Mouse (Mus musculus) erythroblast, embryonic 14.5 days (primary cell): ENCODE results near the gene Rad9b. TPM values are rescaled to one million over a fixed set of nuclear protein-coding genes. Genes with fewer than 3 reads are reported as not detected.

Experiments
- H3K27me3 ChIP-seq: 2 replicates; pipeline ENCODE4 v1.6.1; 2012; ENCODE audit warnings: inconsistent platforms; ENCODE audit not compliant: control insufficient read depth
- H3K36me3 ChIP-seq: 2 replicates; pipeline ENCODE4 v1.6.1; 2012; ENCODE audit warnings: mild to moderate bottlenecking, inconsistent platforms; ENCODE audit not compliant: control insufficient read depth
- H3K4me1 ChIP-seq: 2 replicates; pipeline ENCODE4 v1.6.1; 2012; ENCODE audit warnings: inconsistent platforms; ENCODE audit not compliant: control insufficient read depth
- H3K4me3 ChIP-seq: replicated peaks from 2 replicates; pipeline ENCODE3; 2012; ENCODE audit warnings: moderate library complexity, mild to moderate bottlenecking, inconsistent platforms
- H3K9me3 ChIP-seq: 2 replicates; pipeline ENCODE4 v1.6.1; 2012; ENCODE audit warnings: low read length, inconsistent platforms, mixed read lengths; ENCODE audit not compliant: control insufficient read depth
- GATA1 ChIP-seq: IDR thresholded peaks from 2 replicates; pipeline ENCODE4 v1.6.1; 2012; ENCODE audit warnings: low read length, inconsistent platforms, mixed read lengths
- TAL1 ChIP-seq: IDR thresholded peaks from 3 replicates; pipeline ENCODE4 v1.6.1; 2012; ENCODE audit warnings: low read length, inconsistent platforms, mixed read lengths
- polyA plus RNA-seq: library from polyadenylated mRNA; stranded (reverse); fragments of >175 nt; gene quantifications from 2 replicates; pipeline ENCODE4 v1.2.3, GENCODE M21; 2012

Rad9b gene
- 0.04 TPM in 1 of 2 replicates, not detected in the other for polyA plus RNA-seq

DNA sequence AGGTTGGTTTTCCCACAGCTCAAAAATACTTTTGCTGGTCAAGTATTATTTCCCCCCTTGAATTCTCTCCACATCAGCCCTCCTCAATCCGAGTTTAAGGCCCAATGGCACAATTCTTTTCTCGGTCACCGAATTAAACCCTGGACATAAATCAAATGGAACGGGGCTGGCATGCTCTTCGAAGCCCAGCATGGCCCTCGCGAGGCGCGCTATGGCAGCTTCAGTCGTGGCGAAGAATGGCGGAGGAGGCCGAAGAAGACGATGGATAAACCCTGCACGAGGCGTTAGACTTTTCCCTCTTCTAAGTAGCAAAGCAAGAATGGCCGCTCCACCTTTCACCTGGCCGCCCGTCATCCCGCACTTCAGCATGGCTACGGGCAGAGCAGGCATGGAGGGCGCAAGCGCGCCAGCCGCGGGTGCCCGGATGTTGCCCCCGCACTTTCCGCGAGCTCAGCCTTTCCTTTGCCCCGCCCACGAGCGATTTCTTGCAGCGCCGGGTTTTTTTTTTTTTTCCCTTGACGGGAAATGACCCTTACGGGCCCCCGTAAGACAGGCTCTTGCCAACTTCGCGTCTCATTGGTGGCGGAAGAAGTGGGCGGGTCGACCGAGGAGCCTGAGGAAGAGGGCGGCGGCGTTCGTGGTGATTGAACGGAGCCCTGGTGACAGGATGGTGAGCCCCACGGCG, at the start of gene Rad9b, which contains the start of gene Vps29:
Gene Rad9b, minus strand, starts transcription at position 427 of the 685 bp plus-strand sequence.
Gene Vps29, plus strand, starts transcription at position 563 of the 685 bp plus-strand sequence.
- TF ChIP-seq TAL1 (no peak), GATA1 (no peak)
- peaks cover 25% of the 10 kb centered on the region for H3K4me1 ChIP-seq

DNA sequence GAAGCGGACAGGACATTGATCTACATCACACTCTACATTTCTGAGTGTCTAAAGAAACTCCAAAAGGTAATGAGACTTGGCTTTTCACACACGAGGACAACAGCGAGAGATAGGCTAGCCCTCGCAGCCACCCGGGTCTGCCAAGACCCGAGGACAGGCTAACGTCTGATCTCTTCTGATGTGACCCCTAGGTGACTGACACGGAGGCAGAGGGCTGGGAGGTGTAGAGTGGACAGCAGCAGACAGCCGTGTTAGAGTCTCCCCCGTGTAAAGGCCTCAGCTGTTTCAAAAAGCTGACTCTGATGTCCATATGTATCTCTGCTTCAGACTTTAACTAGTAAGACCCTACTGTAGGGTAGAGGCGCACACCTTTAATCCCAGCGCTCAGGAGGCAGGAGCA, 49.3 kb upstream of the Rad9b start:
- Histone ChIP-seq H3K27me3 (no peaks in the 10 kb centered on the region), H3K36me3 (peaks cover 91% of the 10 kb centered on the region)
- TF ChIP-seq GATA1 = no peak
- no peak for TF ChIP-seq TAL1

More for the DNA sequence above, at the start of gene Rad9b, which contains the start of gene Vps29:
- H3K4me3 ChIP-seq = peak within 1 kb of the TSS; percentile 95
- peaks cover 2% of the 10 kb centered on the region for H3K36me3 ChIP-seq
- H3K27me3 ChIP-seq = no peaks in the 10 kb centered on the region
- no peaks in the 10 kb centered on the region for H3K9me3 ChIP-seq

DNA sequence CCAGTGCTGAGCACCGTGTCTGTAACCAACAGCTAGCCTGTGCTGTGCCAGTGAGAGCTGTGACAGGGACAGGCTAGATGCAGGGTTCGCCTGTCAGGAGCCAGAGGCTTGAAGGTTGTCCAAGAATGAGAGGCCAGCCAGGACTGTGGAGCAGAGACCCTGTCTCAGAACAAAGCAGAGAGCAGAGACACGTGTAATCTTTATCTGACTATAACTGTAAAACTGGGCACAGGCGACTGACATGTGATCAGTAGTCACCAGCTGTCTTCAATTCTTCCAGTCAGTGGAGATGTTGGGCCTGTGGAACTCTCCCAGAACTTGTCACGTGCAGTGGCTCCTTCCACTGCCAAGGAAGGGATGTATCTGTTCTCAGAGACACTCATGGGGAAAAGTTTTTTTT, 48.7 kb upstream of the Rad9b start:
- no peak for TF ChIP-seq GATA1
- TF ChIP-seq TAL1 = no peak
- Histone ChIP-seq H3K4me3 (no peak overlapping the region), H3K9me3 (peaks cover 3% of the 10 kb centered on the region; the same call in 1 of the 2 replicates), H3K36me3 (peaks cover 96% of the 10 kb centered on the region), H3K4me1 (no peaks in the 10 kb centered on the region; the same call in 1 of the 2 replicates), H3K27me3 (no peaks in the 10 kb centered on the region)

More for the DNA sequence above, 49.3 kb upstream of the Rad9b start:
- H3K9me3 ChIP-seq = peaks cover 3% of the 10 kb centered on the region; the same call in 1 of the 2 replicates
- H3K4me1 ChIP-seq = no peaks in the 10 kb centered on the region
- no peak overlapping the region for H3K4me3 ChIP-seq

GRCm38 (mm10) chr5:122402160-122402559, 48.1 kb upstream of the Rad9b start:
- Histone ChIP-seq H3K36me3 (peaks cover 96% of the 10 kb centered on the region), H3K4me3 (no peak overlapping the region), H3K4me1 (no peaks in the 10 kb centered on the region; the same call in 1 of the 2 replicates), H3K27me3 (no peaks in the 10 kb centered on the region), H3K9me3 (peaks cover 3% of the 10 kb centered on the region; the same call in 1 of the 2 replicates)
- TF ChIP-seq GATA1 = no peak
- TF ChIP-seq TAL1 = no peak

DNA sequence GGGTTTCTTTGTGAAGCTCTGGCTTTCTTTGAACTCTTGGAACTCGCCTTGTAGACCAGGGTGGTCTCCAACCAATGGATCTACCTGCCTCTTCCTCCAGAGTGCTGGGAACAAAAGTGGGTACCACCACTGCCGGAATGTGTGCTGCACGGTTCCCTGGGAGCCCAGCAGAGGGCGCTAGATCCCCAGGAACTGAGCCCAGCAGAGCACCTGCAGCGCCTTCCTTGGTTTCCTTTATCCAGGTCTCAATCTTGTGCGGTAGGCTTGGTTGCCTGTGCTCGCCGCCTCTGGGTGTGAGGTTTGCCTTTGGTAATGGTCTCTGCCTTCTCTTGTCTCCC, 47.2 kb upstream of the Rad9b start:
- TF ChIP-seq TAL1 (no peak), GATA1 (no peak)
- no peaks in the 10 kb centered on the region for H3K27me3 ChIP-seq
- no peak overlapping the region for H3K4me3 ChIP-seq
- peaks cover 2% of the 10 kb centered on the region for H3K4me1 ChIP-seq
- H3K9me3 ChIP-seq = no peaks in the 10 kb centered on the region
- H3K36me3 ChIP-seq = peaks cover 95% of the 10 kb centered on the region

- Histone ChIP-seq H3K4me3 (no peak overlapping the region), H3K4me1 (peaks cover 2% of the 10 kb centered on the region), H3K36me3 (peaks cover 90% of the 10 kb centered on the region), H3K27me3 (no peaks in the 10 kb centered on the region), H3K9me3 (no peaks in the 10 kb centered on the region)
- TF ChIP-seq GATA1 = no peak
Measured at GRCm38 (mm10) chr5:122400628-122401302, 46.7 kb upstream of the Rad9b start.

DNA sequence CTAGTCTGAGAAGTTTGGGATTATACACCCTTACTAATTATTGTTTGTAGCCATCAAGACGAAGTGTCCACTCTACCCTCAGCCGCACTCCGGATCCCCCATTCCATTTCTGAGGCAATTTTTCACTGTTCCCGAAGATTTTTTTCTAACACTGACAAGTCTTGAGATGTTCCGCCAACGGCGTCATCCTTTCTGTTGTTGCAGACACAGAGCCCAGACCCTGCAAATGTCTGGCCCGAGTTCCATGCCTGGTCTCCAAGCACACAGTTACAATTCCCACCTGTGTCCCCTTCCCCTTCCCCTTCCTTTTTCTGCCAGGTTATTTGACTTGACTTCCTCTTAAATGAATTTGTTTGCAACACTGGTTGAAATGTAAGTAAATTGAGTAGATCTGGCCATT, 45.8 kb upstream of the Rad9b start:
- H3K4me3 ChIP-seq = no peak overlapping the region
- H3K9me3 ChIP-seq = no peaks in the 10 kb centered on the region
- H3K27me3 ChIP-seq = no peaks in the 10 kb centered on the region
- H3K4me1 ChIP-seq = peaks cover 6% of the 10 kb centered on the region
- TF ChIP-seq GATA1 (no peak), TAL1 (no peak)
- peaks cover 88% of the 10 kb centered on the region for H3K36me3 ChIP-seq

DNA sequence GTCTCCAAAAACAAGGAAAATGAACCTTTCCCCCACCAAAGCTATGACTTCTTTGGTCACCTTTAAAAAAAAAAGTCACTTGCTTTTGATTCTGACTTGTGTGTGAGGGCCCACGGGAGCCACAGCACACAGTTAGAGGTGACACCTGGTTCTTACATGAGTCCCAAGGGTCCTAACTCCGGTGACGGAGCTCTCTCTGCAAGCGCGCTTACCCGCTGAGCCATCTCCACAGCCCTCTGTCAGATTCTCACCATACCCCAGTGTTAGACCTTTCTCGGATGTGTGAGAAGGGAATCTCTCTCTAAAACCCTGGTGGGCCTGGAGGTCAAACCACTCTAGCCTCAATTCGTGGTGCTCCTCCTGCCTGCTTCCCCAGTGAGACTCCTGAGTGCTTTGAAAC, 43.5 kb upstream of the Rad9b start:
- Histone ChIP-seq H3K27me3 (no peaks in the 10 kb centered on the region), H3K9me3 (no peaks in the 10 kb centered on the region), H3K4me1 (peaks cover 18% of the 10 kb centered on the region), H3K36me3 (peaks cover 71% of the 10 kb centered on the region), H3K4me3 (no peak overlapping the region)
- TF ChIP-seq GATA1 (no peak), TAL1 (no peak)

DNA sequence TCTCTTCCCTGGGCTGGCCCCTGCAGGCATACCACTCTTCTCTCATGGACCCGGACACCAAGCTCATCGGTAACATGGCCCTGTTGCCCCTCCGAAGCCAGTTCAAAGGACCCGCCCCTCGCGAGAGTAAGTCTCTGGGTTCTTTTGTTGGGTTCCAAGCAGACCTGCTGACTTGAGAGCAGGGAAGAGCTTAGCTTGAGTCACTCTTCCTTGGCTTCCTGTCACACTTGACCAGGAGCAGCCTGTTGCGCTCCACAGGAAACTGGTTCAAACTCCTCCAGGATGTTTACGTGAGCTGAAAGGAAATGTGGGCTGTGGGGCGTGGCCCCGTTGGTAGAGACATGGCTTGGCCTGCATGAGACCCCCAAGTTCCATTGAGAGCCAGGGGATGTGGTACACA, 42.8 kb upstream of the Rad9b start:
- no peak overlapping the region for H3K4me3 ChIP-seq
- no peaks in the 10 kb centered on the region for H3K9me3 ChIP-seq
- peaks cover 22% of the 10 kb centered on the region for H3K4me1 ChIP-seq
- peaks cover 64% of the 10 kb centered on the region for H3K36me3 ChIP-seq
- H3K27me3 ChIP-seq = no peaks in the 10 kb centered on the region
- TF ChIP-seq TAL1 (no peak), GATA1 (no peak)

GRCm38 (mm10) chr5:122393887-122394286, 39.9 kb upstream of the Rad9b start:
- H3K4me3 ChIP-seq = no peak overlapping the region
- H3K36me3 ChIP-seq = peaks cover 49% of the 10 kb centered on the region
- peaks cover 26% of the 10 kb centered on the region for H3K4me1 ChIP-seq
- TF ChIP-seq TAL1 (no peak), GATA1 (no peak)
- no peaks in the 10 kb centered on the region for H3K27me3 ChIP-seq
- no peaks in the 10 kb centered on the region for H3K9me3 ChIP-seq
